Mouse (Mus musculus): ENCODE data around the gene Gpatch8. TPM values are rescaled to one million over a fixed set of nuclear protein-coding genes. Genes with fewer than 3 reads are reported as not detected.

The Gpatch8 gene
- total and polyA plus RNA-seq, 3 experiments, result 11.5 to 24.7 (median 16.6) TPM

DNA sequence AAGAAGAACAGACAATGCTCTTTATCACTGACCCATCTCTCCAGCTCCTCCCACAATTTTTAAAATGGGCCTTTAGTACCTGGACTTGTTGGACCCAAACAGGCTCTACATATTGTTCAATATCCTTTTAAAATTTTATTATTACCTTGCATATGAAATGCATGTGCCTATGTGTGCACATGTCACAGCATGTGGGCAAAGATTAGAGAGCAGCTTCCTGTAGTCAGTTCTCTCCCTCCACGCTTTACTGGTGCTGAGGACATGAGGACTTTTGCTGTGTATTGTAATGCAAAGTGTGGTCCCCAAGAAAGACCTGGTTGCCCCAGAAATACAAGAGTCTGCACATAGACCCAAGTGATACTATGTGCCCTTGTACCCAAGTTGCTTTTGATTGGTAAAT lies 18.8 kb upstream of the Gpatch8 start:
- peaks cover 42% of the 10 kb centered on the region for H3K27me3 ChIP-seq (replicated peaks)
- H3K4me2 ChIP-seq (ENCODE audit: insufficient read depth, low read depth, poor library complexity, severe bottlenecking), result no peak overlapping the region
- H3K79me2 ChIP-seq (replicated peaks; ENCODE audit: control insufficient read depth, extremely low read depth, insufficient read depth, poor library complexity, severe bottlenecking), result no peaks in the 10 kb centered on the region
- DNase-seq (ENCODE audit: extremely low read depth), result no peak
- in situ Hi-C loops (cut with MboI; ENCODE audit: low pct_ligation_motif_present, low pct_unique_long_range_greater_than_20kb, low sequenced_read_pairs), result loop anchor here (5.0 kb wide), 1 partner anchor 72 kb away; no protein-coding TSS in a partner anchor
- H3K9ac ChIP-seq (ENCODE audit: insufficient read depth, low read depth), result no peak overlapping the region
- no peak overlapping the region for H3K27ac ChIP-seq (ENCODE audit: insufficient read depth, low read depth)
- TF ChIP-seq JUND (conservative IDR thresholded peaks at IDR 0.05; ENCODE audit: low read depth, low read length) (no peak), RAD21 (IDR thresholded peaks at IDR 0.05; ENCODE audit: low read depth, low read length) (no peak), POLR2AphosphoS2 (IDR thresholded peaks at IDR 0.05; ENCODE audit: low read depth, low read length) (no peak), MAFK (IDR thresholded peaks at IDR 0.05; ENCODE audit: insufficient replicate concordance, low read length) (no peak), NELFE (IDR thresholded peaks at IDR 0.05; ENCODE audit: low read depth, low read length) (no peak), KAT2A (IDR thresholded peaks at IDR 0.05; ENCODE audit: insufficient replicate concordance, low read length) (no peak), E2F4 (IDR thresholded peaks at IDR 0.05; ENCODE audit: insufficient replicate concordance, low read depth, low read length) (no peak), MAX (IDR thresholded peaks at IDR 0.05; ENCODE audit: low read length) (no peak), EP300 (IDR thresholded peaks at IDR 0.05; ENCODE audit: low read length) (no peak), SIN3A (IDR thresholded peaks at IDR 0.05; ENCODE audit: low read length) (no peak), NRF1 (IDR thresholded peaks at IDR 0.05; ENCODE audit: low read depth, low read length) (no peak), ZNF384 (IDR thresholded peaks at IDR 0.05; ENCODE audit: low read depth, low read length) (no peak), MEF2A (IDR thresholded peaks at IDR 0.05; ENCODE audit: borderline replicate concordance, low read depth, low read length) (no peak), CHD2 (IDR thresholded peaks at IDR 0.05; ENCODE audit: low read length) (no peak), BHLHE40 (IDR thresholded peaks at IDR 0.05; ENCODE audit: low read depth, low read length) (no peak), TCF12 (IDR thresholded peaks at IDR 0.05; ENCODE audit: low read depth, low read length) (no peak), MXI1 (IDR thresholded peaks at IDR 0.05; ENCODE audit: low read depth, low read length) (no peak), GABPA (IDR thresholded peaks at IDR 0.05; ENCODE audit: insufficient replicate concordance, low read depth, low read length) (no peak), ELF1 (IDR thresholded peaks at IDR 0.05; ENCODE audit: low read depth, low read length) (no peak), PAX5 (IDR thresholded peaks at IDR 0.05; ENCODE audit: low read length) (no peak)
- no peak overlapping the region for H3K4me3 ChIP-seq (replicated peaks in 1 of 3; ENCODE audit: low read depth in 2 of 3, low read length in 2 of 3, poor library complexity in 1 of 3)
- H3K36me3 ChIP-seq (replicated peaks in 1 of 2; ENCODE audit: control insufficient read depth in 1 of 2, insufficient read depth in 1 of 2, low read length in 1 of 2), result no peaks in the 10 kb centered on the region
- peaks cover 0 to 12% of the 10 kb centered on the region in 2 experiments; a peak in 2 of 4 replicates for H3K4me1 ChIP-seq (ENCODE audit: control insufficient read depth in 1 of 2, insufficient read depth in 2 of 2)
- H3K9me3 ChIP-seq (replicated peaks; ENCODE audit: low read length), result no peaks in the 10 kb centered on the region
- dilution Hi-C loops (cut with MboI; ENCODE audit: extremely low pct_ligation_motif_present, extremely low pct_unique_long_range_greater_than_20kb, low sequenced_read_pairs), result no loop called here

DNA sequence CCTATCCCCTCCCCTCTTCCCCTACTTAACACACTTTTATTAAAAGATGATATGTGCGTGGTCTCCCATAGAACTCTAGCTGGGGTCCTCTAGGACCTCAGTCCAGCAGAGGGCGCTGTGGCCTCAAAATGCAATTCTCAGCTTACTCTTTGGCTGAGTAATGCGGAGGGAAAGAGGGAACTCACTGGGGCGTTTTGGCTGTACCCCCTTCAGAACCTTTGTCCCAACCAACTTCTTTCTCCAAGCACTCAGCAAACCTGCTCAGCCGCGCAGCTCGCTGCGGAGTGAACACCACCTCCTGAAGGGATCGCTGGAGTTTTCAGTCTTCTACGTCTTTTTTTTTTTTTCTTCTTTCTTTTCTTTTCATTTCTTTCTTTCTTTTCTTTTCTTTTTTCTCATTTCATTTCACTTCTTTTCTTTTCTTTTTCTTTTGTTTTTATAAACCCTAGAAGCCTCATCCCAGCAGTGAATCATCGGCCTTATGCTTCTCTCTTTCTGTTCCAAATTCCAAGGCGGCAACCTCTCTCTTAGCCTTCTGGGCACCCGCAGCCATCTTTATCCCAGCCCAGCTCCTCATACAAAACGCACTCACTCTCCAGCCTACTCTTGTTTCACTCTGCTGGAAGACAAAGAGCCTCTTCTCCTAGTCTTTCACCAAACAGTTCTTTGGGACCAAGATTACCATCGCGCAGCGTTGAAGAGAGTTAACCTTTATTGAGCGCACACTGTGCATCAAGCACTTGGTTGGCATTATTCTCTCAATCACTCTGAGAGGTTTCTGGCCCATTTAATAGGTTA lies 16.9 kb upstream of the Gpatch8 start:
- Histone ChIP-seq H3K4me1 (ENCODE audit: control insufficient read depth in 1 of 2, insufficient read depth in 2 of 2) (peaks cover 0 to 8% of the 10 kb centered on the region in 2 experiments; a peak in 2 of 4 replicates), H3K79me2 (replicated peaks; ENCODE audit: control insufficient read depth, extremely low read depth, insufficient read depth, poor library complexity, severe bottlenecking) (no peaks in the 10 kb centered on the region), H3K9me3 (replicated peaks; ENCODE audit: low read length) (no peaks in the 10 kb centered on the region), H3K27me3 (replicated peaks) (peaks cover 32% of the 10 kb centered on the region), H3K27ac (ENCODE audit: insufficient read depth, low read depth) (no peak overlapping the region), H3K4me2 (ENCODE audit: insufficient read depth, low read depth, poor library complexity, severe bottlenecking) (peak overlapping the region; percentile 96), H3K4me3 (replicated peaks in 1 of 3; ENCODE audit: low read depth in 2 of 3, low read length in 2 of 3, poor library complexity in 1 of 3) (peak overlapping the region in 1 of 3 experiments; percentile 34), H3K9ac (ENCODE audit: insufficient read depth, low read depth) (peak overlapping the region; percentile 33; the same call in 1 of the 2 replicates), H3K36me3 (replicated peaks in 1 of 2; ENCODE audit: control insufficient read depth in 1 of 2, insufficient read depth in 1 of 2, low read length in 1 of 2) (no peaks in the 10 kb centered on the region)
- dilution Hi-C loops (cut with MboI; ENCODE audit: extremely low pct_ligation_motif_present, extremely low pct_unique_long_range_greater_than_20kb, low sequenced_read_pairs), result no loop called here
- peak; percentile 88 for DNase-seq (ENCODE audit: extremely low read depth)
- in situ Hi-C loops (cut with MboI; ENCODE audit: low pct_ligation_motif_present, low pct_unique_long_range_greater_than_20kb, low sequenced_read_pairs), result no loop called here
- no peak for TF ChIP-seq MAX (IDR thresholded peaks at IDR 0.05; ENCODE audit: low read length)
- no peak for TF ChIP-seq KAT2A (IDR thresholded peaks at IDR 0.05; ENCODE audit: insufficient replicate concordance, low read length)
- TF ChIP-seq MEF2A (IDR thresholded peaks at IDR 0.05; ENCODE audit: borderline replicate concordance, low read depth, low read length), result 0 out of 2 replicates have a peak, but pooled peaks have one; percentile 31
- 0 out of 2 replicates have a peak, but pooled peaks have one; percentile 12 for TF ChIP-seq E2F4 (IDR thresholded peaks at IDR 0.05; ENCODE audit: insufficient replicate concordance, low read depth, low read length)
- TF ChIP-seq SIN3A (IDR thresholded peaks at IDR 0.05; ENCODE audit: low read length), result no peak
- TF ChIP-seq ZMIZ1 (IDR thresholded peaks at IDR 0.05; ENCODE audit: low read depth, low read length), result no peak
- TF ChIP-seq GABPA (IDR thresholded peaks at IDR 0.05; ENCODE audit: insufficient replicate concordance, low read depth, low read length), result no peak
- TF ChIP-seq USF1 (IDR thresholded peaks at IDR 0.05; ENCODE audit: low read depth, low read length), result no peak
- TF ChIP-seq ZC3H11A (IDR thresholded peaks at IDR 0.05; ENCODE audit: low read depth, low read length), result peak; percentile 43; the same call in 1 of the 2 replicates
- TF ChIP-seq NELFE (IDR thresholded peaks at IDR 0.05; ENCODE audit: low read depth, low read length), result 0 out of 2 replicates have a peak, but pooled peaks have one; percentile 28
- no peak for TF ChIP-seq EP300 (IDR thresholded peaks at IDR 0.05; ENCODE audit: low read length)
- no peak; the same call in 1 of the 2 replicates for TF ChIP-seq ZNF384 (IDR thresholded peaks at IDR 0.05; ENCODE audit: low read depth, low read length)
- TF ChIP-seq MYC (IDR thresholded peaks at IDR 0.05; ENCODE audit: low read depth, low read length), result no peak
- TF ChIP-seq RAD21 (IDR thresholded peaks at IDR 0.05; ENCODE audit: low read depth, low read length), result peak; percentile 86
- TF ChIP-seq RCOR1 (conservative IDR thresholded peaks at IDR 0.05; ENCODE audit: low read depth, low read length), result no peak
- TF ChIP-seq SMC3 (IDR thresholded peaks at IDR 0.05; ENCODE audit: low read depth, low read length), result peak; percentile 89
- TF ChIP-seq MAZ (IDR thresholded peaks at IDR 0.05; ENCODE audit: low read depth, low read length), result no peak
- peak; percentile 56; the same call in 1 of the 2 replicates for TF ChIP-seq IRF4 (IDR thresholded peaks at IDR 0.05; ENCODE audit: low read depth, low read length)

Data from CH12.LX (cell line).